Mouse (Mus musculus): ENCODE measurements around the gene Actl10.
A peak's percentile ranks its signal among the peaks of the same experiment; 100 is the strongest.

Gene Actl10

DNA sequence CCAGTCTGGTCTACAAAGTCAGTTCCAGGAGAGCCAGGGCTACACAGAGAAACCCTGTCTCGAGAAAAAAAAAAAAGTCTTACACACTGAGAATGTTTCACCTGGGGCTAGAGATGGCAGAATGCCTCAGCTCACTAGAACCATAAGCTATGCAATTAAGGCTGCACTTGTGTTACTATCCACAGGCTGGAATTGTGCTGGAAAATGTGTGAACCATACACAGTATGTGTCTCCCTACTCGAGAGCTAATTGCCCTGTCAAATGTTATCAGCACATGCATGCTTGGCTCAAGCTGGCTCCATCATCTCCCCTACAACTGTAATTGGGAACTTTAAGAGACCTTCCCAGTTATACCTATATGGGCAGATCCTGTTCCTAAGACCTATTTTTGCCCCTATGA is 639 bp upstream of the Actl10 start:
- DNase-seq (ENCODE audit: low read depth, low spot score), result no peak

DNA sequence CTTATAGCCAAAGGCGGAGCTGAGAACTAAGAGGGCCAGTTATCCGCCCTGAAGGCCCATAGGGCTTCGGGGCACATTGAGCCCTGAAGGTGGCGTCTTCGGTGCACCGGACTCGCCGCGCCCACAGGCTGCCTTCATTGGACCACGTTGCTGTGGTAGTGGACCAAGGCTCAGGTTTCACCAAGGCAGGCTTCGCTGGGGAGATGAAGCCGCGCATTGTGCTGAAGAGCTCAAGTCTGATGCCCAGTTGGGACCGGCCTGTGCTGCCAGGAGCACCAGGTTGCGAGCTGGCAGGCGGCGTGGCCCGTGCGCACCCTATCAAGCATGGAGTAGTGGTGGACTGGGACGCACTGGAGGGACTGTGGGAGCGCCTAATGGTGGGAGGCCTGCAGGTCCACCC is 351 bp downstream of the Actl10 start:
- peak; percentile 36 for DNase-seq (ENCODE audit: low read depth, low spot score)

DNA sequence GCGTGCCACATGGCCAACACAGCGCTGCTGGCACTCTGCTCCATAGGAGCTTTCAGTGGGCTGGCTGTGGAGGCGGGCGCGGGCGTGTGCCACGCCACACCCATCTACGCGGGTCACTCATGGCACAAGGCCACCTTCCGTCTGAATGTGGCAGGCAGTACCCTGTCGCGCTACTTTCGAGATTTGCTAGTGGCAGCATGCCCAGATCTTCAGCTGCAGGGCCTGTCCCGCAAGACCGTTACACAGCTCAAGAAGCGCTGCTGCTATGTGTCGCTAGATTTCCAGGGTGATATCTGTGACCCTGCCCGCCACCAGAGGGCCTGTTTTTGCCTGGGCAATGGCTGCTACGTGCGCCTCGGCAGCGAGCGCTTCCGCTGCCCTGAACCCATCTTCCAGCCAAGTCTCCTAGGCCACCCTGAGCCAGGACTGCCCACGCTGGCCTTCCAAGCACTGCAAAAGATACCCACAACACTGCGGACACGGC is 890 bp downstream of the Actl10 start:
- DNase-seq (ENCODE audit: low read depth, low spot score), result peak; percentile 70

DNA sequence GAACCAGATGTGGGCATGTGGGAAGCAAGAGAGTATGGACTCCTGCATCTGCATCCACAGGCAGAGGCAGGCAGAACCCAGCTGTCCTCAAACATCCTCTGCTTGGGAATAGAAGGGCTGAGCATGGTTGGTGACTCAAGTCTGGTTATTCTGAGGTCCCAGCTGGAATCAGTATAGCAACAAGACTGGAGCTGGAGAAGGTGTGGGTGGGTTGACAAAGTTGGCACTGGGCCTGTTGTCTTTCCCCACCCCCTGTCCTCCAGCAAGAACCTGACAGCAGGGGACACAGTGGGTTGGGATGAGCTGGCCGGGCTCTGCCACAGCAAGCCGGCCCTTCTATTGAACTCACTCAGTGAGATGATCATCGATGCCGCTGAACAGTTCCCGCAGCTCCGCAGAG is 3.7 kb downstream of the Actl10 start:
- no peak for DNase-seq (ENCODE audit: low read depth, low spot score)

DNA sequence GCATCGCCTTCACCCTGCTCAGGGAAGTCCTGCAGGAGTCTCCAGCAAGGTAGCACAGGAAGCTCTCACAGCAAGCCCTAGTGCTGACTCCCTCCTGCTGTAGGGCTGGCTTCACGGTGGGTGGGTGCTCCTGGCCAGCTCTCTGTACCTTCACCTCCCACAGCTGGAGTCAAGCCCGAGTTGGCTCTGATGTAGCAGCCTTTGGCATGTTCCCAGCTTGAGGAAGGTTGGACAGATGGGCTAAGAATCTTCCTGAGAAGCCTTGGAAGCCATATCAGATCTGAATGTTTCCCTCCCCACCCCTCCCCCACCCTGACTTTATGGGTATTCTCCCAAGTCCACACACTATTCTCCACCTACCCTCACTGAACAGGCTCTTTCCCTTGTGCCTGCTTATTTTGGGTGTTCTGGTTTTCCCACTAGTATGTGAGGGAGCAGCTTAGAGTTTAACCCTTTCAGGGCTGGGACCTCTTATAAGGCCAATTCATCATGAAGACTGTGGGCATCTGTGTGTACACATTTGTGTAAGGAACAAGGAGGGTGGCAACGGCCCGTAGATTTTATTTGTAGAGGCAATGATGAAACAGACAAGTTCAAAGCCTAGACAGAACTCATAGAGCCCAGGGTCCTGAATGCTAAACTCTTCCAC is 5.7 kb downstream of the Actl10 start:
- DNase-seq (ENCODE audit: low read depth, low spot score), result no peak

DNA sequence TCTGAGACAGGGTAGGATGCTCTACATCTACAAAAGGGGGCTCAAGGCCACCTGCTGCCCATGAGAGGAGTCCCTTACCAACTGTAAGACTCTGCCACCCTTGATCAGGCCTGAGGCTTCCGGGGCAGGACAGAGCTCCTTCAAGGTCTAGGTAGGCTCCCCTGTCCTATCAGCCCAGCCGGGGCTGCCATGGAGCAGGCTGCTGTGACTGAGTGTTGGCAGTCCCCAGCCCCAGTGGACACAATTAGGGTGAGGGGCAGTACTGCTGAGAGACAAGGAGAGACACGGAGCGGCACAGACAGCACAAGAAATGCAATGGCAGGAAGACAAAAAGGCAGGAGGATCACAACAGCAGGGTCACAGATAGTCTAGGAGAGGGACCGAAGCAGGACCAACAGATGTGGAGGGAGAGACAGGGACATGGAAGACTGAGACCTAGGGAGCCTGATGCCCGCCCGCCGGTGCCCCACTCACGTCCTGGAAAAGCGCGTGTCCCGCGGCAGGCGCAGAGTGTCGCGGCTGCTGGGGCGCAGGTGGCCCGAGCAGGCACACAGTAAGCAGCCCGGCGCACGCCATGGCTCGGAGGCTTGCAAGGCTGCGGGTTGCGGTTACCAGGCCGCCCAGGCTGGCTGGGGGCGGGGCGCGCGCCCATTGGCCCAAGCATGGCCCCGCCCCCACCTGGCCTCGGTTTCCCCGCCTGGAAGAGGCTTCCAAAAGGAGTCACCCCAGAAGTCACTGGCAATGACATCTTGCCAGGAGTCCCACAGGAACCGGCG is 6.9 kb downstream of the Actl10 start, which contains the start of gene Necab3:
Necab3 (minus strand) TSS at position 627 of the 776 bp plus-strand sequence.
- DNase-seq (ENCODE audit: low read depth, low spot score), result peak; percentile 43

DNA sequence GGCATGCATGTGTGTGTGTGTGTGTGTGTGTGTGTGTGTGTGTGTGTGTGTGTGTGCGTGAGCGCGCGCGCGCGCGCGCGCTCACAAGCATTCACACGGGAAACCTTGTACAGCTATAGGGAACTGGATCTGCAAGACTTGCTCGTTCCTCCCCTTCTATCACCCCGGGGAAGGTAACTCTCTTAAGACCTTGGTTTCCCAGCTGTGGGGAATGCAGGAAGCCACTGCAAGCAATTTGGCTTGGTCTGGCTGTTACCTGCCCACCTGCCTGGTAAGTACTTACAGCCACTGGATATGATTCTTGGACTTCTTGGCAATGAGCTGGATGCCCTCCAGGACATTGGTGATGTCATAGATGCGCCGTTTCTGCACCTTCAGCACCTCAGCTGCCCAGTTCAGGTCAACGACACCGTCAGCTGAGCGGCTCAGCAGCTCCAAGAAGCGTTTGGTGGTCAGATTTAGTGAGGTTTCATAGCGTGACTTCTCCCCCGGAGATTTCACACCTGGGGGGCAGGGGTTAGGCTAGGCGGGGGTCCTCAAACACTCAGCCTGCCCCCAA is 12.1 kb downstream of the Actl10 start:
- DNase-seq (ENCODE audit: low read depth, low spot score), result no peak

DNA sequence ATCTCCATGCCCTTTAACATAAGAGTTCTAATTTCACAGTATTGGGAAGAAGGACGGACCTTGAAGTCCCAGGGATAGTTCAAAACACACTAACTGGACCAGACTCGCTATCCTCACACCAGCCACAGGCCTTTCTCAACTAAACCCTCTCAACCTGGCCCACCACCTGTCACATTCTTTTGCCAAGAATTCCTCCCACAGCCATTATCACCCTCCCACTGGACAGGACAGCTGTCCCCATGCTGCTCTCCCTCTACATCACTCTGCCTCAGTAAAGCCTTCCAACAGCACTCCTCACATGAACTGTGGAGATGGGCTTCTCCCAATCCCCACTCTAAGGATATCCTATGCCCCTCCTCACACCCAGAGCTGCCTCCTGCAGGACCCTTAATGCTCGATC is 14.0 kb downstream of the Actl10 start:
- no peak for DNase-seq (ENCODE audit: low read depth, low spot score)

DNA sequence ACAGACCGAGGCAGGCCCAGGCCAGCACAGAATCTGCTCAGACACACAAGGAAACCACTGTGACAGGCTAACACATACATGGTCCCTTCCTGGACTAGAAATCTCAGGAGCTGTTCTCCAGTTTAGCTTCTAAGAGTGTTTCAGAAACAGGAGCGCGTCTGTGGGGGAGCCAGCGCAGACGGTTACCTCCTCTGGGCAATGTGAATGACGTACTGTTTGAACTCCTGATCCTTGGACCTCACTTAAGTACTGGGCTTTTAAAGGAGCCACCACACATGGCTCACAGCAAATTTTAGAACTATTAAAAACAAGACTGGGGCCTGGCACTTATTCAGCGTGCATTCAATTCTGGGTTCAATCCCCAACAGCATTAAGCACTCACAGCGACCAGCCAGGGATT is 15.1 kb downstream of the Actl10 start:
- DNase-seq (ENCODE audit: low read depth, low spot score), result no peak

DNA sequence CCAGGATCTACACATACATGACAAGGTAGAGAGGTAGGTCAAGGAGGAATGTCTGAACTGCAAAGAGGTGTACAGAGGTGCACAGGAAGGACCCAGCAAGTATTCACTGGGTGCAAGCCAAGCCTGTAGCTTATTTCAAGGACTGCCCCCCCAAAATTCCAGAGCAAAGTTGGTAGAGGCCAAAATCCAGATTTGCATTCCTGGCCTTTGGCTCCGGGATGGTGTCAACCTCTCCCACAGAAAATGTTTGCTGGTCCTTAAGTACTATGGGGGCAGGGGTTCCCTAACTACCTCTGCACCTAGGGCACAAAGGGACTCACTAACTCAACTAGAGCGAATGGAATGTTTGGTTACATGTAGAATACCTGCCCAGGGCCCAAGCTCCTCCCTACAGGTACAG is 16.2 kb downstream of the Actl10 start:
- DNase-seq (ENCODE audit: low read depth, low spot score), result no peak

DNA sequence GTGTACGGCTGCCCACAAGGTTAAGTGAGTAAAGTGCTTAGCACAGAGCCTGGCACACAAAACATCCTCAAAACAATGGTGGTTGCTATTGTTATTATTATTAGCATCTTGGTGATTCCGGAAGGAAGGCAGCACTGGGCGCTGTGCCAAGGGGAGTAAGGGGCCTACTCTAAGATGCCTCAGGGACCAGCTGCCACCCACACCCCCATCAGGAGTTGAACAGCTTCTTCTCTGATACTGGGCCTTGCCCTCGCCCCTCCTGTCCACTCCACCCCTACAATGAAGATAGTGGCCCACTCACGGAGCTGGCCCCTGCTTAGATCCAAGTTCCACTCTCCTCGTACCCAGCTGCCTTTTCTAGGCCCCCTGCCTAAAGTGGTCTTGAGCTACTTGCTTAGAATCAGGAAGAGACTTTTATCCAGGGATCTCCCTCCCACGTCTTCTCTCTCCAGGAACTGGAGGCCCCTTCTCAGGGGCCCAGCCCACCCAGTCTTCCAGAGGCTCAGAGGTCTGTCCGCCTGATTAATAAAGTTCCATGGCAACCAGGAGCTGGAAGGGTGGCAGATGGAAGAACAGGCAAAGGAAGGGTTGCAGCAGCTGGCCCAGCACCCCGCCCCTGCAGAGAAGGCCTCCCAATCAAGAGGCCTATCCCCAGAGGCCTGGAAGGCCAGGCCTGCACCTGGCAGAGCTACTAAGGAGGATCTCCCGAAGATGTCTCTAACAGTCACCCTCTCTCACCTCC is 16.9 kb downstream of the Actl10 start:
- peak; percentile 55 for DNase-seq (ENCODE audit: low read depth, low spot score)

DNA sequence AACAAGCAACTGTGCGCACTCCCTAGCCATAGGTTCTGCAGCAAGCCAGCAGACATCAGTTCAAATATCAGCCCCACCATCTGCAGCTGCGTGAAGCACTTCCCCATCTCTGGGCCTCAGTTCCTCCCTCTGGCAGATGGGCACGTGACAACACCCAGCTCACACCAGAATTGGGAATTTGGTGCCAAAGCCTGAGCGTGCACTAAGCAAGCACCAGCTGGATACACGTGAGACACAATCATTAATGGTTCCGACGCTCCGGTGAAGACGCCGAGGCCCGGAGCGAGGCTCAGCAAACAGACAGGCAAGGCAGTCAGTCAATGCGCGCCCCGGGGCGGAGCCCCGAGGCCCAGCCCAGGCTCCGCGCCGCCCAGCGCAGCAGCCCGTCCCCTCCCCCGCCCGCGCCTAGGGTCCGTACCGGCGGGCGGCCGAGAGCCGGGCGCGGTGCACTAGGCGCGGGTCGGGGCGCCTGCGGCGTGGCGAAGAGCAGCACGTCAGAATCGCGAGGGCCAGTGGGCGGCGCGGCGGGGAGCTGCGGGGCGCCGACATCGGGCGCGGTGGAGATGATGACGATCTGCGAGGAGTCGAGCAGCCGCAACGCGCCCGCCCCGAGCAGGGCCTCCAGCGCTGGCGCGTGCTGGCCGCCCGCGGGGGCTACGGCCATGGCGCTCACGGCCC is 17.6 kb downstream of the Actl10 start:
- DNase-seq (ENCODE audit: low read depth, low spot score), result peak; percentile 54

DNA sequence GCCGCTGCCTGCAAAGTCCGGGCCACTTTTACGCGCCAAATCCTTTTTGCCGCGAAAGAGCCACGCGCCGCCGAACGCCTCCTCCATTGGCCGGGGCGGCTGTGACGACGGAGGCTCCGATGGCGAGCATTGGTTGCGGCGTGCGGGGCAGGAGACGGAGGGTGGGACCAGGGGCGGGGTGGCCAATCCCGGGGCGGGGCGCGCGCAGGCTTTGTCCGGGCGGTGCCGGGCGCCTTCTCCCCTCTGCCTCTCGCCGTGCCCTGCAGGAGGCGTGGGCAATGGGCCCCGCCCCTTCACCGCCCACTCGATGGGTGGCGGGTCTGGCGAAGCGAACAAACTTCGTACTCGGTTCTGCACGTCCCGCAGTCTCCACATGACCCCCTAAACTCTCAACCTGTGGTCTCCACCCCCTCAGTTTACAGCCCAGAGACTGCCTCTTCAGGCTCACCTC is 18.3 kb downstream of the Actl10 start, which contains the start of gene E2f1:
E2f1 (minus strand) TSS at position 57 of the 451 bp plus-strand sequence.
- DNase-seq (ENCODE audit: low read depth, low spot score), result peak; percentile 95

DNA sequence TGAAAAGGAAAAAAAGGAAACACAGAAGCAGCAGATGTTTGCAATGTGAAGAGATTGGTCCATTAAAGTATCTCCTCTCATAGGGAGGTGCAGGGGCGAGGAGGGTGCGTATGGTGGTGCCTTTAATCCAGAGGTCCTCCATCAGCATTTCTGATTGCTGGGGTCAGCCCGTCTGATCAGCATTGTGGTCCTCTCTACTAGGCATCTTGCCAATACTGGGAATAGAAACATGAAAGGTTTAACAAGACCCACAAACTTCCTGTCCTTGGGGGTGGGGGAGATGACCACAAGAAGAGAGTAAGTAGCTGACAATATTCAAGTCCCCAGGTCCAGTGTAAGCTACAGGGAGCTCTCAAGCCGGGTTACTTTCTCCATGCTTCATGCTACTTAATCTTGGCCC is 19.1 kb downstream of the Actl10 start:
- DNase-seq (ENCODE audit: low read depth, low spot score), result no peak

DNA sequence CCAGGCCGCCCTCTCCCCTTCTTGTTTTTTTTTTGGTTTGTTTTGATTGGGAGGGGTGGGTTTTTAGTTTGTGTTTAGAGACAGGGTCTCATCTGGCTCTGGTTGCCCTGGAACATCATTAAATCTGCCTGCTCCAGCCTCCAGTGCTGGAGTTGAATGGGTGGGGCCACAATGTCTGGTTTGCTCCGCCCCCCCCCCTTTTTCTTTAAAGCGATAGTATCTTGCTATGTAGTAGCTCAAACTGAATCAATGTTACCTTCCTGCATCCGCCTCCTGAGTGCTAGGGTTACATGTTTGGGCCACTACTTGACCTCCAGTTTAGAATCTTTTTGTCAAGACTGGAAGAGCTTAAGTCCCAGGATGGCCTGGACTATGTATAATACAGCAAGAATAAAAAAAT is 19.7 kb downstream of the Actl10 start:
- no peak for DNase-seq (ENCODE audit: low read depth, low spot score)

DNA sequence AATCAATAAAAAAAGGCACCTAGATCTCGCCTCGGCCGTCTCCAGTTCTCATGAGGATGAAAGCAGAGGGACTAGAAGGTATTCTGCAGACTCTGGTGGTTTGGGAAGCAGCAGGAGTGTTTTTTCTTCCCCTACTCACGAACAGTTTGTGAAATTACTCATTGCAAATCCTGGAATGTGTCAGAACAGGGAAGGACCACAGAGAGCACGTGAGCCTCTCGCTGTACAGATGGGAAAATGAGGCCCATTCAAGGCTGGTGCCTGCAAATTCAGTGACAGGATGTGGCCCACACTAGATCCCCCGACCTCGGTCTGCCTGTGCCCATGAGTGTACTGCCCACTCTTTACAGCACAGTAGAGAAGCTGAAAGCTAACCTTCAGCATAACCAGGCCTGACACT is 20.4 kb downstream of the Actl10 start:
- DNase-seq (ENCODE audit: low read depth, low spot score), result no peak

DNA sequence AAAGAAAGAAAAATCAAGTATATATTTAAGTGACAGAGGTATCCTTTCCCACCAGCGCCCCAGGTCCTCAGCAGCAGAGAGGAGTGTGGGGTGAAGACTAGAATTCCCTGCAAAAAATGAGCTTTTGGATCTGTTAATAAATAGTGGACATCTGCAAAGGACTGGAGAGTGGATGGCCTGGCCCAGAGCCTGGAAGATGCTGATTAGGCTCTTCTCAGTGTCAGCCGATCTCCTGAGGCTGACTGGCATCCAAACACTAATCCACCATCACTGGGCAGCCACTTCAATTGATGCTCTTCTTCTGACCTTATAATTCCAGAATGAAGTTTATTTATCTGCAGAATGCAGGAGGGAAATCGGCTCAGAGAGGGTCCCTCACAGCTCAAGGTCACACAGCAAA is 21.4 kb downstream of the Actl10 start:
- no peak for DNase-seq (ENCODE audit: low read depth, low spot score)

DNA sequence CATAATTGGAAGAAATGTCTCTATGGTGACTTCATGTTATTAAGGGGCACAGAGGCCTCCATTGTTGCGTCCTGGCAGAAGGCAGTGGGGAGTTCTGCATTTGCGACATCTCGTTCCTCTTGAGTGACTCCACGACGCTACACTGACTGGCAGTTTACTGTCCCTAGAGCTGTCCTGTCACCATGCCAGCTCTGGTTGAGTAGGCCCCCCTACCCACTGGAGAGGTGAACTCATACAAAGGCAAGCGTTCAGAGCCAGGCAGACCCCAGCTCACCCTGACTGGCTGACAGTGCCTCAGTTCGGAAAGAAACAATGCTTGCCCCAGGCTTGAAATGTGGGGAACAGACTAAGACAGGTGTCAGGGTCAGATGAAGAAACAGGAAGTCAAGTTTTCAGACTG is 22.7 kb downstream of the Actl10 start:
- no peak for DNase-seq (ENCODE audit: low read depth, low spot score)

DNA sequence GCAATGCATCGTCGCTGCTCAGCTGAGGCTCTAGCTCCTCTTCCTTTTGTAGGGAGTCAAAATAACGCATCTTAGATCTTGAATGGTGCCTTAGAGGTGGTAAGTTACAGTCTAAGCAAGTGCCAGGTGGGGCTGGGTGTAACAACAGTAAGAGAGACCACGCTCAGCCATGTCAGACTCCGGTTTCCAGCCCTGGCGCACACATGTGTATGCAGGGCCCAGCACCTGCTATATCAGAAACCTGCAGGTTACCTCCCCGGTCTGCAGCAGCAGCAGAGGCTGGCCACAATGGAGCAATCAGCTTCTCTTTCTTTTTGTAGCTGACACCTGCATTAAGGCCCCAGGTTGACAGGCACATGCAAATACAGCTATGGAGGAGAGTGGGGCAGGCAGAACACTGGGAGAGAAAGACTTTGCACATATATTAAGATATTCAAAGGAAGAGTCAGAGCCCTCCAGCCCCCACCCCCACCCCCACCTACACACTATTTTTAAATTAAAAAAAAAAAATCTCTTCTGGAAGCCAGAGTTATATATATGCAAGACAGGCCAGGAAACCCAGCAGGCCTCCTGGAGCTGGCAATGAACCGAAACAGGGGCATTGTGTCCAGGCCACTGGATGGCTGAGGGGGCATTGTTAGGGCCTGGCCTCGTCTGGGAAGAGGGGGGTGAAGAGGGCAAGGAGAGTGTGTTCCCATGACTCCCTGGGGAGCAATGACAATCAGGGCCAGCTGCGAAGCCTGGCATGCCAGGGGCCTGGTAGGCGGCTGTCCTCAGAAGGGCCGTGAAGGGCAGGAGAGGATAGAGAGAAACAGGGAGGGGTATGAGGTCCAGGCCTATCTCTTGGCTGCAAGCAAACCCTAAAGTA is 25.5 kb downstream of the Actl10 start:
- DNase-seq (ENCODE audit: low read depth, low spot score), result no peak

DNA sequence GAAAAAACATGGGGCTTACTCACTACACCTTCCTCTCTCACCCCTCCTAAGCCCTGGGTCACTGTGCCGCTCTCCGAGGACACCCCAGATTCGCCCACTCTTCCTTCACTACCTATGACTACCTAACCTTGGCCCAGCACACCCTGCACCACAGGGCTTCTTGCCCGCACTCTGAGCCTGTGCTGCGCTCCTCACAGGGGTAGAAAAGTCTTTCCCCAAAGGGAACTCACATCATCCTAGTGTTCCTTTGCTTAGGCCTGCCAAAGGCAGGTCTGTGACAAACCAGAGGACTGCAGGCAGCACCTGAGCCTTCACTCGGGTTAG is 26.1 kb downstream of the Actl10 start:
- DNase-seq (ENCODE audit: low read depth, low spot score), result no peak

DNA sequence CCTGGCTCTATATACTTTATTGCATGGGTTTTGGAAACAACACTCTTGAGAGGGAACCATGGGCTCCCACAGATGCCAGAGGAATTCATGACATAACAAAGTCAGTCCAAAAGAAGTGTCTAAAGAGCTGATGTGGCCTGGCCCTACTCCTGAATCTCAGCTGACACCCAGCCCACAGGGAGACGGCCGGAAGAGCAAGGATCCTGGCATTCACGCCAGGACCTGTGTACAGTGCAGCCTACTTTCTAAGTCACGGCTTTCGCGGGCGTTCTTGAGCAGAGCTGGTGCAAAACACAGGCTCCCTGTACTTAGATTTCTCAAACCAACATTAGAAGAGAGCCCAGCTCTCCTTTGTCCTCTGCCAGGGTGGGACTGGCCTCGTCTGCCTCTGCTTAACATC is 29.0 kb downstream of the Actl10 start:
- DNase-seq (ENCODE audit: low read depth, low spot score), result no peak
